Mouse (Mus musculus) cerebellum, adult 9-11 months (tissue): Measurements from ENCODE around the gene Nolc1.

Experiments used
- DNase-seq: peaks from one replicate; pipeline ENCODE4 v3.0.0; 2022

Nolc1 gene

GRCm38 (mm10) chr19:46042476-46043011, 33.1 kb upstream of the Nolc1 start:
- peak; percentile 75 for DNase-seq

- peak; percentile 78 for DNase-seq
Observed at GRCm38 (mm10) chr19:46043380-46043779, 32.3 kb upstream of the Nolc1 start.

GRCm38 (mm10) chr19:46044271-46044992, 31.2 kb upstream of the Nolc1 start, which contains the start of gene Pprc1:
Pprc1 (plus strand) TSS chr19:46044886.
- DNase-seq: peak; percentile 79

- DNase-seq: peak; percentile 96
Observed at GRCm38 (mm10) chr19:46044993-46045695, 30.5 kb upstream of the Nolc1 start, which contains the start of gene Ldb1. Ldb1 (minus strand) TSS chr19:46045214.

GRCm38 (mm10) chr19:46045696-46046311, 29.9 kb upstream of the Nolc1 start:
- peak; percentile 85 for DNase-seq

- DNase-seq: peak; percentile 58
Observed at GRCm38 (mm10) chr19:46046621-46047025, 29.0 kb upstream of the Nolc1 start.

GRCm38 (mm10) chr19:46047426-46047825, 28.2 kb upstream of the Nolc1 start:
- DNase-seq: no peak

- DNase-seq: no peak
Observed at GRCm38 (mm10) chr19:46049129-46049528, 26.5 kb upstream of the Nolc1 start.

GRCm38 (mm10) chr19:46050462-46050861, 25.2 kb upstream of the Nolc1 start:
- no peak for DNase-seq

- DNase-seq: no peak
Observed at GRCm38 (mm10) chr19:46055752-46056387, 19.8 kb upstream of the Nolc1 start.

- peak; percentile 95 for DNase-seq
Observed at GRCm38 (mm10) chr19:46056388-46056946, 19.2 kb upstream of the Nolc1 start.

GRCm38 (mm10) chr19:46056947-46057607, 18.6 kb upstream of the Nolc1 start:
- peak; percentile 84 for DNase-seq

- no peak for DNase-seq
Observed at GRCm38 (mm10) chr19:46058466-46058865, 17.2 kb upstream of the Nolc1 start.

- no peak for DNase-seq
Observed at GRCm38 (mm10) chr19:46060845-46061244, 14.8 kb upstream of the Nolc1 start.

- no peak for DNase-seq
Observed at GRCm38 (mm10) chr19:46068054-46068453, 7.6 kb upstream of the Nolc1 start.

GRCm38 (mm10) chr19:46073285-46073684, 2.4 kb upstream of the Nolc1 start:
- DNase-seq: no peak

GRCm38 (mm10) chr19:46074266-46074665, 1.4 kb upstream of the Nolc1 start:
- DNase-seq: no peak

- DNase-seq: no peak
Observed at GRCm38 (mm10) chr19:46078535-46078934, 2.9 kb downstream of the Nolc1 start.

- DNase-seq: no peak
Observed at GRCm38 (mm10) chr19:46085185-46085584, 9.5 kb downstream of the Nolc1 start.

GRCm38 (mm10) chr19:46086337-46086736, 10.7 kb downstream of the Nolc1 start:
- peak; percentile 20 for DNase-seq

- DNase-seq: no peak
Observed at GRCm38 (mm10) chr19:46087871-46088270, 12.2 kb downstream of the Nolc1 start.

- no peak for DNase-seq
Observed at GRCm38 (mm10) chr19:46091641-46092040, 16.0 kb downstream of the Nolc1 start.
